Mouse (Mus musculus) small intestine, adult 2 months (tissue): ENCODE data around the gene Ablim1.

Experiments
- CTCF ChIP-seq: fragments of 200-500 bp; IDR thresholded peaks from 2 replicates; pipeline ENCODE4 v1.5.1; 2012; ENCODE audit warnings: low read depth, mild to moderate bottlenecking, control low read depth, inconsistent platforms, low read length, moderate library complexity, mixed read lengths; ENCODE audit not compliant: insufficient replicate concordance, insufficient read length; ENCODE audit errors: extremely low read depth
- POLR2A ChIP-seq: fragments of 200-500 bp; IDR thresholded peaks from 2 replicates; pipeline ENCODE4 v1.6.1; 2012; ENCODE audit warnings: low read depth, mild to moderate bottlenecking, control low read depth, inconsistent platforms, low read length, moderate library complexity

- no peak for TF ChIP-seq POLR2A
- peak; percentile 58 for TF ChIP-seq CTCF
Observed at GRCm38 (mm10) chr19:57007781-57008710, 306.7 kb downstream of the Ablim1 start, which contains the start of gene Afap1l2.
